Mouse (Mus musculus) forebrain, embryonic 14.5 days (tissue): ENCODE data around the gene Mroh2a. TPM values are rescaled to one million over a fixed set of nuclear protein-coding genes. Genes with fewer than 3 reads are reported as not detected.

Experiments used
- ATAC-seq: fragments of 200-750 bp; cut with Nextera tagmentation; 2 replicates; pipeline ENCODE4 v1.8.0; 2017; ENCODE audit warnings: mild to moderate bottlenecking, moderate library complexity
- DNase-seq: peaks from one replicate; pipeline ENCODE4 v3.0.0-alpha.2; 2015; ENCODE audit warnings: low spot score
- H3K27ac ChIP-seq: fragments of 300-500 bp; sonication (generic); 2 replicates; pipeline ENCODE4 v1.5.1; 2014; ENCODE audit warnings: low read depth, mild to moderate bottlenecking, control low read depth, low read length, moderate library complexity
- H3K27me3 ChIP-seq: fragments of 300-500 bp; sonication (generic); replicated peaks from 2 replicates; pipeline ENCODE4 v1.6.1; 2014; ENCODE audit warnings: low read length, control low read depth, mixed read lengths; ENCODE audit not compliant: control insufficient read depth, insufficient read depth
- H3K36me3 ChIP-seq: fragments of 300-500 bp; sonication (generic); 2 replicates; pipeline ENCODE4 v1.6.1; 2014; ENCODE audit warnings: low read length, control low read depth; ENCODE audit not compliant: control insufficient read depth, insufficient read depth
- H3K4me1 ChIP-seq: fragments of 300-500 bp; sonication (generic); 2 replicates; pipeline ENCODE4 v1.6.1; 2014; ENCODE audit warnings: antibody characterized with exemption, low read length, control low read depth; ENCODE audit not compliant: control insufficient read depth, insufficient read depth
- H3K4me2 ChIP-seq: fragments of 300-500 bp; sonication (generic); 2 replicates; pipeline ENCODE4 v1.6.1; 2014; ENCODE audit warnings: mild to moderate bottlenecking, control low read depth, low read length
- H3K4me3 ChIP-seq: fragments of 300-500 bp; sonication (generic); 2 replicates; pipeline ENCODE4 v1.5.1; 2014; ENCODE audit warnings: low read depth, low read length, control low read depth
- H3K9ac ChIP-seq: fragments of 300-500 bp; sonication (generic); 2 replicates; pipeline ENCODE4 v1.6.1; 2014; ENCODE audit warnings: mild to moderate bottlenecking, low read length, control low read depth, moderate library complexity
- H3K9me3 ChIP-seq: fragments of 300-500 bp; sonication (generic); replicated peaks from 2 replicates; pipeline ENCODE4 v1.6.1; 2016; ENCODE audit warnings: low read length, control low read depth, mixed read lengths; ENCODE audit not compliant: control insufficient read depth
- WGBS: fragments of 180-500 bp; shearing (Covaris S2); extraction: QIAGEN DNeasy Blood & Tissue Kit; methylation state at CpG from one replicate; pipeline ENCODE4 v1.1.7; 2014; 5-methylcytosine and 5-hydroxymethylcytosine counted together
- polyA plus RNA-seq: library from polyadenylated mRNA; unstranded; fragments of >200 nt; fragmentation: Nextera tagmentation; extraction: Ambion mirVana; gene quantifications from 2 replicates; pipeline ENCODE4 v1.2.1, GENCODE M21; 2014

Gene Mroh2a
- polyA plus RNA-seq, 1 experiment from 2014 or later: 1.7 TPM

DNA sequence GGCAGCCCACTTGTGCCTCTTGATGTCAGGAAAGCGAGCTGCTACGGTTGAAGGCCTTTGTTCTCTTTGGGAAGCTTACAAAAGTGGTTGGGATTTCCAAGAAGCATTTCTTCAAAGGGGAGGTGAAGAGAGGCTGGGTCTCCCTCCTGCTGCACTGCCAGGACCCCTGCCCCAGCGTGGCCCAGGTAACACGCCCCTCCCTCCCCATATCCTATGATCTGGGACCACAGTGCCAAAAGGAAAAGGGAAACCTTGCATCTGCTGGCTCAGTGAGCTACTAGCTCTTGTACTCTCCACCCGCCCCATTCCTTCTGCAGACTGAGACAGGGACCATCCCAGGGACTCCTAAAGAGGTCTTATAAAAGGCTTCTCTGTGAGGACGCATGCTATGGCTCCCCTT is 30.9 kb downstream of the Mroh2a start:
- Histone ChIP-seq H3K4me3 (no peak overlapping the region), H3K27ac (no peak overlapping the region), H3K9ac (no peak overlapping the region), H3K27me3 (no peaks in the 10 kb centered on the region), H3K4me1 (no peaks in the 10 kb centered on the region), H3K9me3 (peaks cover 47% of the 10 kb centered on the region), H3K4me2 (no peak overlapping the region), H3K36me3 (peaks cover 36% of the 10 kb centered on the region)
- ATAC-seq: no peak
- WGBS: 84% methylated on average over 6 of the region's 6 CpGs
- DNase-seq: no peak

DNA sequence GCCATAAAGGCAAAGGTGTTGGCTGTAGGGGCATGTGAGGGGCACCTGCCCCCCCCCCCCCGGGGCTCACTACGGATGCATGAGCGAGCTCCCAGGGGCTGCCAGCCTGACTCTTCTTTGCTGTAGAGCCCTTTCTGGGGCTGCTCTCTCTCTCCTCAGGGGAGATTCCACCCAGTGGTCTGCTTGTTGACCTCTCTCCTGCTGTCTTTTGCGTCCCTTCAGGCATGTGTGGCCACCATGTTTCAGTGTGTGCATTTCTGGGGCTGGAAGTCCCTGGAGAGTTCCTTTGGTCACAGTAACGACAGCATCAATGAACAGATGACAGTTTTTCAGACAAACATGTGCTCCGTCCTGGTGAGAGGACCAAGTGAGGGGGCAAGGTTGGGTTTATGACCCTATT is 31.6 kb downstream of the Mroh2a start:
- ATAC-seq: no peak
- no peak overlapping the region for H3K27ac ChIP-seq
- H3K27me3 ChIP-seq: no peaks in the 10 kb centered on the region
- no peaks in the 10 kb centered on the region for H3K4me1 ChIP-seq
- 74% methylated on average over 6 of the region's 6 CpGs for WGBS
- H3K4me3 ChIP-seq: no peak overlapping the region
- no peak overlapping the region for H3K9ac ChIP-seq
- DNase-seq: no peak
- H3K9me3 ChIP-seq: peaks cover 41% of the 10 kb centered on the region
- peaks cover 43% of the 10 kb centered on the region for H3K36me3 ChIP-seq
- H3K4me2 ChIP-seq: no peak overlapping the region

DNA sequence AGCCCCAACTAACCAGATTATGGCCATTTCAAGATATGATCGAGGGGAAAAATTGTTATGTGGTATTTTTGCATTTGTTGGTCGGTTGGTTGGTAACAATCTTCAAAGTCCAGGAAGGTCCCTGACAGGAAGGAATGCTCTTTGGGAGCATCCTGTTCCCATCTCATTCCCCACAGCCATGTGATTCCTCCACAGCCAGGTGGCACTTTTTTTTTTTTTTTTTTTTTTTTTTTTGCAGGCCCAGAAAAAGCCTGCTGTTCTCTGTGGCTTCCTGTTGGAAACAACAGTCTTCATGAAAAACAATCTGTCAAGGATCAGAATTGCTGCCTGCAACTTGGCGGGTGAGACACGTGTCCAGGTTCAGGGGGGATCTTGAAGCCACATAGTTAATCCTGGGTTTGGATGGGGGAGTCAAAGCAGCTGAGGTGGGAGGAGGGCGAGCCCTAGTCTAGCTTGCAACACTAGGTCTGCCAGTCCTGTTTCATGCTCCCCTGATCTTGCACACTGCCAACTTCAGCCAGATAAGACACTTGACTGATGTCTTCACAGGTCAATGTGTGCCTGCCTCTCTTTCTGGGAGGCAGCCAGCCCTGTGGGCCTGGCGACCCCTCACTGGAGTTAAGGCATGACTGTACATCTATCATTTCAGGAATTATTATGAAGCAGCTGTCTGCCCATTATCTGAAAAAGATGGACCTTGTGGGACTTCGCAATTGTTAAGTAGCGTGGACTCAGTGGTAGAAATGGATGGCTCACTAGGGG is 32.3 kb downstream of the Mroh2a start:
- no peak for DNase-seq
- Histone ChIP-seq H3K9me3 (peaks cover 36% of the 10 kb centered on the region), H3K27ac (no peak overlapping the region), H3K4me1 (no peaks in the 10 kb centered on the region), H3K36me3 (peaks cover 50% of the 10 kb centered on the region), H3K4me2 (no peak overlapping the region), H3K4me3 (no peak overlapping the region), H3K9ac (no peak overlapping the region), H3K27me3 (no peaks in the 10 kb centered on the region)
- 82% methylated on average over 8 of the region's 8 CpGs for WGBS
- no peak for ATAC-seq

DNA sequence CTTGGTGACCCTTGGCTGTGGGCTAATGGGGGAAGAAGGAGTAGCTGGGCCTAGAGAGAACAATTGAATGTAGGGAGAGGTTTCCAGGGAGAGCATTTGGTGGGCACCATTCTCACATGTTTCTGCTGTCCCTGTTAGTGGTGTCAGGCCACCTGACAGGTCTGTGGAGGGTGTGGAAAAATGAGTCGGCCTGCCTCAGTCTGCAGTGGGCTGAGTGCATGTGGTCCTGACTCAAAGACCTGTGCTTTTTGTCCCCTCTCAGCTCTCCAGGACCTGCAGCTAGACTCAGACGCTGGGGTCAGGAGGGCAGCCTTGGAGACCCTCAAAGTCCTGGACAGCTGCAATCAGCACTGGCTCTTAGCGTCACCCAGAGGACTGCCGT is 32.8 kb downstream of the Mroh2a start:
- Histone ChIP-seq H3K4me2 (no peak overlapping the region), H3K9me3 (peaks cover 31% of the 10 kb centered on the region), H3K27ac (no peak overlapping the region), H3K4me1 (no peaks in the 10 kb centered on the region), H3K9ac (no peak overlapping the region), H3K4me3 (no peak overlapping the region), H3K27me3 (no peaks in the 10 kb centered on the region), H3K36me3 (peaks cover 56% of the 10 kb centered on the region)
- DNase-seq (no peak), ATAC-seq (peak; percentile 9)
- 83% methylated on average over 4 of the region's 4 CpGs for WGBS

DNA sequence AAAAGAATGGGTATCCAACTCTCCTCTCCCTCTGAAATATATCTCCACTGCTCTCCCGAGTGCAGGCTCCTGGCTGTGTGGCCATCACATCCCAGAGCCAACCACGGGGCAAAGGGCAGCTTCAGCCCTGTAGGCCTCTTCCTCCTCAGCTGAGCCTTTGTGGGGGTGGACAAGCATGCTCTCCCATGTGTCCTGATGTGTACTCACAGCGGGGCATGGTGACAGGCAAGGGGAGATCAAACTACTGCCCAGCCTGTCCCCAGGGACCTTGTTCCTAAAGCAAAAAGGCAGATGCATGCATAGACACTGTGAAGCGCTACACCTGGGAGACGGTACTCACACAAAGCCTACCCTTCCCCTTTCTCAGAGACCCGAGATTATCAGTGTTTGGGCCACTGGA is 33.3 kb downstream of the Mroh2a start:
- DNase-seq: no peak

DNA sequence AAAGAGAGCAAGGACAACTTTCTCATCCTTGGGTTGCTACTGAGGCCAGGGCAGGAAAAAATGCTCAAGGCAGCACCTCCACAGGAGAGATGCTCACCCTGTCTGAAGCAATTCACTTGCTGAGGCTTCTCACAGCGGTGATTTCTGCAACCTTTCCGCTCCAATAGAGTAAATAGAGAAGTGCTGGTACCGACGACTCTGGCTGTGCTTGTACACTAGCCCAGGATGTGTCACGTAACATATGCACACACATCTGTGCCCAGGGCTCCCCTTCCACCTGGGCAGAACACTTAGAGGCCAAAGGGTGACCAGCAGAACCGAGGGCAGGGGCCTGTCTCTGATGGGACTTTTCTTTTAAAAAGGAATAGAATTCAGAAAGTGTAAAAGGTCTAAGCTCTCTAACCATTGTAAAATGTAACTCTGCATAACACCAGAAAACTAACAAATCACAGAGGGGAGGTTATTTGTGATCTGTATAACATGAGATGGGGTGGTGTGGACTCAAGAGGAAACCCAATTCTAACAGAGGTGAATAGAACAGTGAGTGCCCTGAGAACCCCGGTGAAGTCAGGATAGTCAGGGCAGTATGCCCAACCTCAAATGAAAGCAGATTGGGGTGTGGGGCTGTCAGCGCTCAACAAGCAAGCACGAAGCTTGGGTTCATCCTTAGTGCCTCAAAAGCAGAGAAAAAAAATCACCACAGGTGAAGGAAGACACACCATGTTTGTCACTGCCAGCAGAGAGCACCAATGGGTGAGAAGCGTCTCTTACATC is 34.0 kb downstream of the Mroh2a start:
- Histone ChIP-seq H3K4me3 (no peak overlapping the region), H3K27me3 (no peaks in the 10 kb centered on the region), H3K36me3 (peaks cover 67% of the 10 kb centered on the region), H3K4me2 (no peak overlapping the region), H3K9me3 (peaks cover 20% of the 10 kb centered on the region), H3K9ac (no peak overlapping the region), H3K27ac (no peak overlapping the region), H3K4me1 (no peaks in the 10 kb centered on the region)
- ATAC-seq (no peak), DNase-seq (no peak)
- WGBS: 86% methylated on average over 10 of the region's 10 CpGs

More for the DNA sequence above, 33.3 kb downstream of the Mroh2a start:
- Histone ChIP-seq H3K4me1 (no peaks in the 10 kb centered on the region), H3K27ac (no peak overlapping the region), H3K27me3 (no peaks in the 10 kb centered on the region), H3K9ac (no peak overlapping the region), H3K36me3 (peaks cover 60% of the 10 kb centered on the region), H3K9me3 (peaks cover 26% of the 10 kb centered on the region), H3K4me3 (no peak overlapping the region), H3K4me2 (no peak overlapping the region)
- ATAC-seq: 0 out of 2 replicates have a peak, but pooled peaks have one; percentile 5
- WGBS: 85% methylated on average over 6 of the region's 6 CpGs

DNA sequence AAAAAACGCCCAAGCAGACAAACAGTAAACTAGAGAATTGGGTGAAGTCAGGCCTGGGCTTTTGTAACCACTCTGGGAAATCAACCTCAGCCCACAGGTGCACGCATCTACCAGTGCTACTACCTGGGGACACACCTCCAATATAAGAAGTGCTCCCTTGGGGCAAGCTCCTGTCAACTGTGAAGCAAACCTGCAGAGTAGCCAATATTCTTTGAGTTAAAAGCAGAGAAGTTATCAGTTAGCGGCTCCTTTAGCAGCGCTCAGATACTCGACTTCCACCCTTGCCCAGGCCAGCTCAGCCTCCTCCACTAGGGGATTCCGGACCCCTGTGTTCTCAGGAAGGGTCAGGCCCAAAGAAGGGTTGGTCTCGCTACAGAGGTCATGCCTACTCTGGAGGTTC is 34.9 kb downstream of the Mroh2a start:
- no peak overlapping the region for H3K9ac ChIP-seq
- H3K27ac ChIP-seq: no peak overlapping the region
- 88% methylated on average over 7 of the region's 7 CpGs for WGBS
- H3K4me1 ChIP-seq: no peaks in the 10 kb centered on the region
- H3K4me3 ChIP-seq: no peak overlapping the region
- no peak overlapping the region for H3K4me2 ChIP-seq
- peaks cover 10% of the 10 kb centered on the region for H3K9me3 ChIP-seq
- DNase-seq (no peak), ATAC-seq (0 out of 2 replicates have a peak, but pooled peaks have one; percentile 2)
- H3K36me3 ChIP-seq: peaks cover 76% of the 10 kb centered on the region
- H3K27me3 ChIP-seq: no peaks in the 10 kb centered on the region

DNA sequence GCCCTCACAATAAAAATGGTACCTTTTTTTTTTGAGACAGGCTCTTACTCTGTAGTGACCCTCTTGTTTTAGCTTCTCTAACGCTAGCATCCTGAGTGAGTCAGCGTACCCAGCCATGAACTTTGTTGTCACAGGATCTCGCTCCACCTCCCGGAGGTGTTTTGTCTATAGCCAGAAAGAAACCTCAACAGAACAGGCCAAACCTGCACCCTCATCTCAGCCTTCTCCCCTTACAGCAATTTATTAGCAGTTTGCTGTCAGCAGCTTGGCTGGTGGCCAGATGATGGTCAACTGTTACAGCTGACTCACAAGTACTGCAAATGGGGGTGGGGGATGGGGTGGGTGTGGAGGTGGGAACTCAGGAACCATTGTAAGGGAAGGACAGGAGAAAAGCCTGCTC is 35.5 kb downstream of the Mroh2a start:
- Histone ChIP-seq H3K9ac (no peak overlapping the region), H3K9me3 (peaks cover 5% of the 10 kb centered on the region), H3K4me2 (no peak overlapping the region), H3K27ac (no peak overlapping the region), H3K4me1 (no peaks in the 10 kb centered on the region), H3K4me3 (no peak overlapping the region), H3K36me3 (peaks cover 82% of the 10 kb centered on the region), H3K27me3 (no peaks in the 10 kb centered on the region)
- ATAC-seq: no peak
- WGBS: 87% methylated on average over 4 of the region's 4 CpGs
- peak; percentile 75 for DNase-seq

DNA sequence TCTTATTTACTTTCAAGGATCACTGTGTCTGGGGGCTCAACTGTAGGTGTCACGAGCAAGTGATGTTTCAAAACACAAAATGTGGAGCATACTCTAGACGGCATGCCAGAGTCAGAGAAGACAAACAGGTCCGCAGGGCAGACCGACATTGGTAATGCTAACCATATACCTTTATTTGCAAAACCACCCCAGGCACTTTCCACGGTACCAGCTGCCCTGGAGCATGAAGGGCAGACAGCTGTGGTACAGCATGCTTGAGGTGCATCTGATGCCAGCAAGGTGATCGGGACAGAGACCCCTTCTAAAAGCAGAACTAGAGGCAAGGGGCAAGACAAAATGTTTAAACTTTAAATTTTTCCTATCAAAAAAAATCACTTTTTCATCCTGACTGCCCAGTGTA is 36.2 kb downstream of the Mroh2a start:
- H3K9me3 ChIP-seq: no peaks in the 10 kb centered on the region
- 77% methylated on average over 6 of the region's 6 CpGs for WGBS
- H3K27ac ChIP-seq: no peak overlapping the region
- H3K4me2 ChIP-seq: no peak overlapping the region
- no peaks in the 10 kb centered on the region for H3K27me3 ChIP-seq
- peaks cover 89% of the 10 kb centered on the region for H3K36me3 ChIP-seq
- ATAC-seq (no peak), DNase-seq (no peak)
- H3K4me3 ChIP-seq: no peak overlapping the region
- H3K9ac ChIP-seq: no peak overlapping the region
- no peaks in the 10 kb centered on the region for H3K4me1 ChIP-seq
